Mouse (Mus musculus): ENCODE data around the gene Olfr1185-ps1.
"Not testable (repeated sequence)": the region's sequence is repeated elsewhere in the genome, so short reads cannot be mapped to it uniquely, and the experiment has no call there.

Olfr1185-ps1 gene

DNA sequence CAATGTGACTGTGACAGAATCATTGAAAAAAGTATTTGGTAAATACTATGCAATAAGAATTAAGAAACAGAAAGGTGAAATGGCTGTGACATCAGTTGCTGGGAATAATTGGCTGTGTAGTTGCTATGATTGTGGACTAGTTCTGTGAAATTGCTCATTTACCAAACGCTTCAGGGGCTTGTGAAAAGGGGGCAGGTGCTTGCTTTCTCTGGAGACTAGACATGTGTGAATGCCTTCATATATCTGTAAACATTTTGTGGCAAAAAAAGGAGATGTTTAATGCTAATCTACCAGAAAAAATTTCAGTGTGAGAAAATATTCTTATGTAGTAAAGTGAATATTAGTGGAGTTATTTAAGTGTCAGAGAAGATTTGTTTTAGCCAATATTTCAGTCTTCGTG lies at the start of gene Olfr1185-ps1:
Gene Olfr1185-ps1 (plus strand): TSS at position 301 of the 400 bp plus-strand sequence.
- in situ Hi-C loops (cut with MboI; ENCODE audit: low sequenced_read_pairs) = no loop called here

DNA sequence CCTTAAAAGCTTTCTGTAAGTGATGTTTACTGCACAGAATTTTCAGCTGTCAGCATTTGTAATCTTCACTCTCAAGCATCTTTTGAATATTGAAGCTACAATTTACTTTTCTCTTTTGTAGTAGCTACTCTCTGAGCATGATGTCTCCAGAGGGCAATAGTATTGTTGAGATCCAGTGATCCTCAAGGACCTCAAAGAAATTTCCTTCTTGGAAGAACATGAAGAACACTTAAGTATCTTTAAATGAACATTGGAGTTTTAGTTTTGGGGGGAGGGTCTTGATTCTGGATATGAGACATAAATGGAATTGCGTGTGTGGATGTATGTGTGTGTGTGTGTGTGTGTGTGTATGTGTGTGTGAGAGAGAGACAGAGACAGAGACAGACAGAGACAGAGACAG lies 44.1 kb upstream of the Olfr1185-ps1 start, which contains the start of gene Gm13757:
Gene Gm13757 (minus strand): TSS at position 101 of the 400 bp plus-strand sequence.
- in situ Hi-C loops (cut with MboI; ENCODE audit: low sequenced_read_pairs) = no loop called here

DNA sequence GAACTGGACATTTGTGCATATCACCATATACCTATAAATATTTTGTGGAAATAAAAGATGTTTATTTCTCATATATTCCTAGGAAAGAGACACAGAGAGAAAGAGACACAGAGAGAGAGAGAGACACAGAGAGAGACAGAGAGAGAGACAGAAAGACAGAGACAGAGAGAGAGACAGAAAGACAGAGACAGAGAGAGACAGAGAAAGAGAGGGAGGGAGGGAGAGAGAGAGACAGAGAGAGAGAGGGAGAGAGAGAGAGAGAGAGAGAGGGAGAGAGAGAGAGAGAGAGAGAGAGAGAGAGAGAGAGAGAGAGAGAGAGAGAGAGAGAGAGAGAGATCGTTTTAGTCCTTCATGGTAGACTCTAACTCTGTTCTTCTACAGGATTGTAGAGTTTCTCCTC lies 38.6 kb upstream of the Olfr1185-ps1 start, which contains the start of gene Olfr1183:
Gene Olfr1183 (plus strand): TSS at position 301 of the 400 bp plus-strand sequence.
- in situ Hi-C loops (cut with MboI; ENCODE audit: low sequenced_read_pairs) = not testable (repeated sequence)

DNA sequence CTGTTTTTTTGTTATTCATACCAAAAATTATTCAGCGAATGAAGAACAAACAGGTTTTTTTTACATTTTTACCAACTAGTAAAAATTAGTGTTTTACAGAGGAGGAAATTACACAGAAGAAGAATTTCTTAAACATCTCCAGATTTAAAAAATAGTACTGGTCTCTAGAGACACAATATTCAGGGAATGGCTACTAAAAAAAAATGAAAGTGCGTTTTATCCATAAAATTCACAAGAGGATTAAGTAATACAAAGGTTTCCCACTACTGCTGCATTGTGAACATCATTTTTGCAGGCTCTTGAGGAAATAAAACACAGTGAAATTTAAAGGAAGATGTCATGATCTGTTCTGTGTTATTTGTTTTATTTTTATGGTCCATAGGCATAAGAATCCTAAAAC lies 9.8 kb upstream of the Olfr1185-ps1 start, which contains the start of gene Olfr1184:
Gene Olfr1184 (plus strand): TSS at position 301 of the 400 bp plus-strand sequence.
- in situ Hi-C loops (cut with MboI; ENCODE audit: low sequenced_read_pairs) = no loop called here

DNA sequence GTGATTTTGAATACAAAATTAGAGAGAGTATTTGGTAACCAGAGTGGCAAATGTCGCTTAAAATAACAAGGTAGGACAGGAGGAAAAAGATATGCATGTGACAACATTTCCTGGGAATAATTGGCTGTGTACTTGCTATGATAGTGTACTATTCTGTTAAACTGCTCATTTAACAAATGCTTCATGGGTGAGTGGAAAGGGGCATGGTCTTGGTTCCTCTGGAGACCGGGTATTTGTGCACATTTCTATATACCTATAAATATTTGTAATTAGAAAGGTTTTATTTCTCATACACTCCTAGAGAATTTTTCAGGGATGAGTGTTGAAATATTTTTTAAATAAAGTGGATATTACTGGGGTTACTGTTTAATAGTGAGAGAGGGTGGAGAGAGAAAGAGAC lies 25.1 kb downstream of the Olfr1185-ps1 start, which contains the start of gene Olfr1186:
Gene Olfr1186 (plus strand): TSS at position 301 of the 400 bp plus-strand sequence.
- in situ Hi-C loops (cut with MboI; ENCODE audit: low sequenced_read_pairs) = no loop called here

DNA sequence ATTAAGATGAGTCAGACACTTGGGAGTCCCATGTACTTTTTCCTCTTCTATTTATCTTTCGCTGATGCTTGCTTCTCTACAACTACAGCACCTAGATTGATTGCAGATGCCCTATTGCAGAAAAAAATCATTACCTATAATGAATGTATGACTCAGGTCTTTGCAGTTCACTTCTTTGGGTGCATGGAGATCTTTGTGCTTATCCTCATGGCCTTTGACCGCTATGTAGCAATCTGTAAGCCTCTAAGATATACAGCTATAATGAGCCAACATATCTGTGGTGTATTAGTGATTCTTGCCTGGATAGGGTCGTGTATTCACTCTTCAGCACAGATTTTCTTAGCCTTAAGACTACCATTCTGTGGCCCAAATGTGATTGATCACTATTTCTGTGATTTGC lies 32.6 kb downstream of the Olfr1185-ps1 start:
- in situ Hi-C loops (cut with MboI; ENCODE audit: low sequenced_read_pairs) = no loop called here

Measured in CH12F3 (cell line).